Mouse (Mus musculus) bone marrow, adult 2 months (tissue): Measurements from ENCODE around the gene Cds2.

Source experiments
- CTCF ChIP-seq: fragments of 200-500 bp; IDR thresholded peaks from 2 replicates; pipeline ENCODE4 v1.5.1; 2011; ENCODE audit warnings: low read length, control low read depth; ENCODE audit not compliant: control insufficient read depth, insufficient read depth
- POLR2A ChIP-seq: fragments of 200-500 bp; IDR thresholded peaks from 2 replicates; pipeline ENCODE4 v1.6.1; 2011; ENCODE audit warnings: low read depth, mild to moderate bottlenecking, control low read depth, low read length, borderline replicate concordance; ENCODE audit not compliant: control insufficient read depth

GRCm38 (mm10) chr2:132317178-132317577, 54.2 kb downstream of the Cds2 start:
- TF ChIP-seq POLR2A (no peak), CTCF (no peak)
